Mouse (Mus musculus): ENCODE results near the gene Phc2. TPM values are rescaled to one million over a fixed set of nuclear protein-coding genes. Genes with fewer than 3 reads are reported as not detected.

The Phc2 gene
- polyA plus RNA-seq, 1 experiment, result 126 TPM

GRCm38 (mm10) chr4:128710800-128711199 is 56.3 kb downstream of the Phc2 start:
- DNase-seq, result no peak
- Histone ChIP-seq H3K4me1 (ENCODE audit: control insufficient read depth, insufficient read depth, low read length) (peaks cover 2% of the 10 kb centered on the region; the same call in 1 of the 2 replicates), H3K4me3 (replicated peaks; ENCODE audit: extremely low read depth, low read depth, low read length) (no peak overlapping the region)
- TF ChIP-seq CTCF (IDR thresholded peaks at IDR 0.05; ENCODE audit: insufficient read depth, low read length), result no peak
- TF ChIP-seq POLR2A (IDR thresholded peaks at IDR 0.05; ENCODE audit: borderline replicate concordance, extremely low read depth, low read depth, low read length), result no peak
- 72% methylated on average over 9 of the region's 9 CpGs for WGBS

- Histone ChIP-seq H3K4me1 (ENCODE audit: control insufficient read depth, insufficient read depth, low read length) (peaks cover 5% of the 10 kb centered on the region; the same call in 1 of the 2 replicates), H3K4me3 (replicated peaks; ENCODE audit: extremely low read depth, low read depth, low read length) (peak overlapping the region; percentile 60)
- WGBS, result 12% methylated on average over 24 of the region's 24 CpGs
- peak; percentile 87 for DNase-seq
- TF ChIP-seq POLR2A (IDR thresholded peaks at IDR 0.05; ENCODE audit: borderline replicate concordance, extremely low read depth, low read depth, low read length) (no peak), CTCF (IDR thresholded peaks at IDR 0.05; ENCODE audit: insufficient read depth, low read length) (peak; percentile 100)
Measured at GRCm38 (mm10) chr4:128711455-128712135, 57.1 kb downstream of the Phc2 start.

DNA sequence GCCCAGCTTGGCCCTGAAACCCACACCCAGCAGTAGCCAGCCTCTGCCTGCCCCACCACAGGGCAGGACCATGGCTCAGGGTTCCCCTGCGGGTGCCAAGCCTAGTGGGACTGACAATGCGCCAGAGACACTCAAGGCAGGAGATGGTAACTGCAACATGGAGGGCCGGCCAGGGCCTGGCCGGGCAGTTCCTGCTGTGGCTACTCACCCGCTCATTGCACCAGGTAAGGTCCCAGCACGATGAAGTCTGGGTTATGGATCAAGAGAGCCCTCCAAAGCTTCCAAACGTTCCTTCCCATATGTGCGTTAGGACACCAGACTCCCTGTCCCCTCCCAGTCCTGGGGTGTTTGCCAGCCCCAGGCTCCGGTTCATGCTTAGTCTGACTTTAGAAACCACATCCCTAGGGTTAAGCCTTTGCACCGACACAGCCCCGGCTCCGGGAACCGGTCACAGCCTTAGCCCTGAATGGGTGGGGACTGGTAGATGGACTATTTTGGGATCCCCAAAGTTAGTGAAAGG is 57.7 kb downstream of the Phc2 start:
- TF ChIP-seq CTCF (IDR thresholded peaks at IDR 0.05; ENCODE audit: insufficient read depth, low read length), result no peak
- no peak for TF ChIP-seq POLR2A (IDR thresholded peaks at IDR 0.05; ENCODE audit: borderline replicate concordance, extremely low read depth, low read depth, low read length)
- no peak overlapping the region for H3K4me3 ChIP-seq (replicated peaks; ENCODE audit: extremely low read depth, low read depth, low read length)
- DNase-seq, result no peak
- H3K4me1 ChIP-seq (ENCODE audit: control insufficient read depth, insufficient read depth, low read length), result peaks cover 5% of the 10 kb centered on the region; the same call in 1 of the 2 replicates
- WGBS, result 57% methylated on average over 13 of the region's 13 CpGs

- 79% methylated on average over 6 of the region's 6 CpGs for WGBS
- peaks cover 5% of the 10 kb centered on the region; the same call in 1 of the 2 replicates for H3K4me1 ChIP-seq (ENCODE audit: control insufficient read depth, insufficient read depth, low read length)
- H3K4me3 ChIP-seq (replicated peaks; ENCODE audit: extremely low read depth, low read depth, low read length), result no peak overlapping the region
- DNase-seq, result no peak
- TF ChIP-seq CTCF (IDR thresholded peaks at IDR 0.05; ENCODE audit: insufficient read depth, low read length) (no peak), POLR2A (IDR thresholded peaks at IDR 0.05; ENCODE audit: borderline replicate concordance, extremely low read depth, low read depth, low read length) (no peak)
Measured at GRCm38 (mm10) chr4:128712941-128713340, 58.4 kb downstream of the Phc2 start.

- peaks cover 8% of the 10 kb centered on the region for H3K4me1 ChIP-seq (ENCODE audit: control insufficient read depth, insufficient read depth, low read length)
- 44% methylated on average over 14 of the region's 14 CpGs for WGBS
- TF ChIP-seq POLR2A (IDR thresholded peaks at IDR 0.05; ENCODE audit: borderline replicate concordance, extremely low read depth, low read depth, low read length), result no peak
- no peak for TF ChIP-seq CTCF (IDR thresholded peaks at IDR 0.05; ENCODE audit: insufficient read depth, low read length)
- peak; percentile 18 for DNase-seq
- H3K4me3 ChIP-seq (replicated peaks; ENCODE audit: extremely low read depth, low read depth, low read length), result no peak overlapping the region
Measured at GRCm38 (mm10) chr4:128715241-128716204, 61.0 kb downstream of the Phc2 start.

- TF ChIP-seq POLR2A (IDR thresholded peaks at IDR 0.05; ENCODE audit: borderline replicate concordance, extremely low read depth, low read depth, low read length), result no peak
- TF ChIP-seq CTCF (IDR thresholded peaks at IDR 0.05; ENCODE audit: insufficient read depth, low read length), result no peak
- H3K4me1 ChIP-seq (ENCODE audit: control insufficient read depth, insufficient read depth, low read length), result peaks cover 8% of the 10 kb centered on the region
Measured at GRCm38 (mm10) chr4:128716279-128716678, 61.8 kb downstream of the Phc2 start.

DNA sequence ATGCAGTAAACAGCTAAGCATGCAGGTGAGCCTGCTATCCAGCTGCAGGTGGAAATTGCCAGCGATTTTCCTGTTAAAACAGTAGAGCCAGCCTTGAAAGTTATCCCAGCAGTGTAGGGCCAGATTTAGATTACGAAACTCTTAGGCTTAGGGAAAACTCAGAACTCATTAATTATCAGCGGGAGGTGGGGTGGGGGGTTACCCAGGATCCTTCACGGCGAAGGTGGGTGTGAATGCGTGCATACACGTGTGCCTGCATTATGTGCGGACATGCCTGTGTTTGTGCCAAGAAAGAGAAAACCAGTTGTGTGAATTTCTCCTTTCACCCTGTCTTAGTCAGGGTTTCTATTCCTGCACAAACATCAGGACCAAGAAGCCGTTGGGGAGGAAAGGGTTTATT is 62.2 kb downstream of the Phc2 start:
- 72% methylated on average over 9 of the region's 9 CpGs for WGBS
- Histone ChIP-seq H3K4me3 (replicated peaks; ENCODE audit: extremely low read depth, low read depth, low read length) (no peak overlapping the region), H3K4me1 (ENCODE audit: control insufficient read depth, insufficient read depth, low read length) (peaks cover 8% of the 10 kb centered on the region)
- TF ChIP-seq POLR2A (IDR thresholded peaks at IDR 0.05; ENCODE audit: borderline replicate concordance, extremely low read depth, low read depth, low read length) (no peak), CTCF (IDR thresholded peaks at IDR 0.05; ENCODE audit: insufficient read depth, low read length) (no peak)
- no peak for DNase-seq

More at GRCm38 (mm10) chr4:128716279-128716678, 61.8 kb downstream of the Phc2 start:
- no peak for DNase-seq
- H3K4me3 ChIP-seq (replicated peaks; ENCODE audit: extremely low read depth, low read depth, low read length), result no peak overlapping the region
- 56% methylated on average over 4 of the region's 4 CpGs for WGBS

- no peak overlapping the region for H3K4me3 ChIP-seq (replicated peaks; ENCODE audit: extremely low read depth, low read depth, low read length)
- TF ChIP-seq POLR2A (IDR thresholded peaks at IDR 0.05; ENCODE audit: borderline replicate concordance, extremely low read depth, low read depth, low read length) (no peak), CTCF (IDR thresholded peaks at IDR 0.05; ENCODE audit: insufficient read depth, low read length) (no peak)
- peaks cover 8% of the 10 kb centered on the region for H3K4me1 ChIP-seq (ENCODE audit: control insufficient read depth, insufficient read depth, low read length)
- DNase-seq, result no peak
- WGBS, result 12% methylated on average over 5 of the region's 5 CpGs
Measured at GRCm38 (mm10) chr4:128720110-128720509, 65.6 kb downstream of the Phc2 start.

DNA sequence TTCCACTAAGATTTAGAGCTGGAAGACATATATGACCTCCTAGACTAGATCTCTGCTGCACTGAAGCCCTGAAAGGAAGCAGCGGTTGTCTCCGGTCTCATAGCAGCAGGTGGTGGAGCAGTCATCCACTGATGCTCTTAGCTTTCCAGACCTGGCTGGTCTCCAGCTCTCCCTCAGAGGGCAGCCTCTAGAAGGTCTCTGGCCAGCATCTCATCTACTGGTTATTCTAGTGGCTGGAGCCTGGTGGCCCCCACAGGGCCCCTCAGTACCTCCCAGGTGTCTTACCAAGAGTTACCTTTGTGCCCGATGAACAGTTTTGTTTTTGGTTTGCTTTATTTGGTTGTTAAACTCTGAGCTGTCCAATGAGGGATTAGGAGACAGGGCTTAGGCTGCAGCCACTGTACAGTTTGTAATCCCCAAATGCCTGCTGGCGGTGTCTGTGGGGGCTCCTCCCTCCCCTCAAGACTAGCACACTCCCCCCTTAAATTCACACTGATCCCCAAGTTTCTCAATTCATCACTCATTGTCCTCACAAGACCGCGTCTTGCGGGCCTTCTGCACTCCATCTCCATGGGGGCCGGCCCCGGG is 66.7 kb downstream of the Phc2 start:
- Histone ChIP-seq H3K4me1 (ENCODE audit: control insufficient read depth, insufficient read depth, low read length) (peaks cover 2% of the 10 kb centered on the region), H3K4me3 (replicated peaks; ENCODE audit: extremely low read depth, low read depth, low read length) (no peak overlapping the region)
- 78% methylated on average over 9 of the region's 9 CpGs for WGBS
- TF ChIP-seq POLR2A (IDR thresholded peaks at IDR 0.05; ENCODE audit: borderline replicate concordance, extremely low read depth, low read depth, low read length) (no peak), CTCF (IDR thresholded peaks at IDR 0.05; ENCODE audit: insufficient read depth, low read length) (no peak)
- no peak for DNase-seq
